ENCODE assay signal across 12 mouse cellular contexts in the genomic region with DNA sequence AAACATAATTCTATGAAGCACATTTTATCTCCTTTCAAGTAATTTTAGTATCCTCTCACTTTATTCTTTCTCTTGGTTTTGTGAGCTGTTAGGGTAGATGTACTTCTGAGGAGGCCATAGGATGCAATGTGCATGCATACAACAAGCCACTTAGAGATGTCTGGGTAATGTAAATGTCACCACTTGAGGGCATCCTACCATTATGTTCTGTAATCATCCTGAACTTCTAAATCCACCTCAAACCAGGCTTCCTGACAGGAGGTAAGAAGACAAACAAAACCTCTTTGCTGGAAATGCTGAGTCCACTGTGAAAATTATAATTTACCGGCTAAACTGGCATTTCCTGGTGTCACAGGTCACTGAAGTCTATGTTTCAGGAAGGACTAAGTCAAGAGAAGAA.
DNase-seq lines count a peak whose midpoint lies in the region; ATAC-seq lines count a peak whose summit lies in the region.
"Had no signal": no experiment of that assay in that cellular context is flagged by ENCODE, and none has a peak within 500 bp of the region (broad histone marks: within the 10 kb centered on the region; RNA-seq: fewer than 3 reads in every experiment).

No protein-coding gene starts in this region.

- WGBS in embryonic facial prominence, embryonic 11.5 days = 15% methylated on average over 1 of the region's 1 CpGs
- WGBS in embryonic facial prominence, embryonic 10.5 days = 28% methylated on average over 1 of the region's 1 CpGs
- 36% methylated on average over 1 of the region's 1 CpGs for WGBS in intestine, embryonic 15.5 days

- H3K4me1 ChIP-seq in embryonic facial prominence, embryonic 11.5 days (ENCODE audit: control insufficient read depth, insufficient read depth, low read length) = no peaks in the 10 kb centered on the region
- H3K4me1 ChIP-seq in embryonic facial prominence, embryonic 10.5 days = 0 out of 2 replicates have a peak, but pooled peaks cover 3% of the 10 kb centered on the region
- no peaks in the 10 kb centered on the region for H3K4me1 ChIP-seq in intestine, embryonic 15.5 days (replicated peaks)
- H3K4me1 ChIP-seq: stomach, embryonic 15.5 days had no signal

- no peak overlapping the region for H3K9ac ChIP-seq in embryonic facial prominence, embryonic 11.5 days (replicated peaks; ENCODE audit: low read length)
- H3K9ac ChIP-seq in intestine, embryonic 15.5 days = no peak overlapping the region
- H3K9ac ChIP-seq: stomach, embryonic 15.5 days had no signal

- no peaks in the 10 kb centered on the region for H3K27me3 ChIP-seq in embryonic facial prominence, embryonic 11.5 days (ENCODE audit: control insufficient read depth, insufficient read depth, low read length)
- H3K27me3 ChIP-seq in embryonic facial prominence, embryonic 10.5 days (replicated peaks; ENCODE audit: low read depth, poor library complexity, severe bottlenecking) = no peaks in the 10 kb centered on the region
- no peaks in the 10 kb centered on the region for H3K27me3 ChIP-seq in intestine, embryonic 15.5 days (replicated peaks)
- H3K27me3 ChIP-seq: stomach, embryonic 15.5 days had no signal

- no peaks in the 10 kb centered on the region for H3K36me3 ChIP-seq in embryonic facial prominence, embryonic 11.5 days (replicated peaks; ENCODE audit: control insufficient read depth, insufficient read depth, low read depth, low read length)
- H3K36me3 ChIP-seq in embryonic facial prominence, embryonic 10.5 days (replicated peaks) = no peaks in the 10 kb centered on the region
- H3K36me3 ChIP-seq in intestine, embryonic 15.5 days = no peaks in the 10 kb centered on the region
- H3K36me3 ChIP-seq: stomach, embryonic 15.5 days had no signal

- intact Hi-C loops in left cerebral cortex, postnatal 36 days (cut with DNase I) = loop anchor here (10.0 kb wide), 1 partner anchor 948 kb away; the partner anchor contains the start of gene Slit2

- no peak overlapping the region for H3K4me3 ChIP-seq in embryonic facial prominence, embryonic 11.5 days (ENCODE audit: low read depth, low read length)
- no peak overlapping the region for H3K4me3 ChIP-seq in embryonic facial prominence, embryonic 10.5 days
- no peak overlapping the region for H3K4me3 ChIP-seq in intestine, embryonic 15.5 days (replicated peaks)
- H3K4me3 ChIP-seq: stomach, embryonic 15.5 days had no signal

- peak; percentile 47 for DNase-seq in embryonic facial prominence, embryonic 11.5 days (ENCODE audit: low spot score)
- no peak for DNase-seq in embryonic facial prominence, embryonic 10.5 days (ENCODE audit: low spot score)
- DNase-seq in left cerebral cortex, adult 11 months (ENCODE audit: low spot score) = peak; percentile 10
- DNase-seq in left cerebral cortex, postnatal 36 days (ENCODE audit: low spot score in 2 of 2) = no peak
- peak; percentile 70 for DNase-seq in 3T3-L1 (ENCODE audit: low read depth, low spot score)
- peak; percentile 71 for DNase-seq in embryo, embryonic 10 days (ENCODE audit: low spot score)
- no peak for DNase-seq in thymus, postnatal 0 days (ENCODE audit: low spot score)
- DNase-seq: cerebellum, adult 11-12 months; heart, postnatal 36 days; kidney, postnatal 10 days had no signal

- no peak for ATAC-seq in embryonic facial prominence, embryonic 11.5 days (replicated peaks; ENCODE audit: insufficient number of reproducible peaks, low FRiP score, low TSS enrichment, low read depth)
- ATAC-seq in intestine, embryonic 15.5 days = no peak

- H3K4me2 ChIP-seq in embryonic facial prominence, embryonic 11.5 days (ENCODE audit: low read depth, low read length) = no peak overlapping the region
- H3K4me2 ChIP-seq in intestine, embryonic 15.5 days (replicated peaks) = no peak overlapping the region
- H3K4me2 ChIP-seq: stomach, embryonic 15.5 days had no signal

- H3K9me3 ChIP-seq in embryonic facial prominence, embryonic 11.5 days (replicated peaks; ENCODE audit: control insufficient read depth, low read length) = no peaks in the 10 kb centered on the region
- no peaks in the 10 kb centered on the region for H3K9me3 ChIP-seq in embryonic facial prominence, embryonic 10.5 days
- H3K9me3 ChIP-seq in intestine, embryonic 15.5 days = no peaks in the 10 kb centered on the region
- H3K9me3 ChIP-seq: stomach, embryonic 15.5 days had no signal

- H3K27ac ChIP-seq in embryonic facial prominence, embryonic 11.5 days (replicated peaks; ENCODE audit: low read depth, low read length) = no peak overlapping the region
- H3K27ac ChIP-seq in embryonic facial prominence, embryonic 10.5 days (replicated peaks) = no peak overlapping the region
- no peak overlapping the region for H3K27ac ChIP-seq in intestine, embryonic 15.5 days
- H3K27ac ChIP-seq: stomach, embryonic 15.5 days had no signal

Comparison
In these comparisons a context has a peak if more than half of its experiments do, and no peak if none do; other contexts are left out.
1. DNase-seq: peak in embryonic facial prominence, embryonic 11.5 days (single experiment), left cerebral cortex, adult 11 months (single experiment), 3T3-L1 (single experiment) and embryo, embryonic 10 days (single experiment); none in embryonic facial prominence, embryonic 10.5 days (single experiment), left cerebral cortex, postnatal 36 days (0 of 2) and thymus, postnatal 0 days (single experiment).